Mouse (Mus musculus): ENCODE measurements around the gene Pex7. TPM values are rescaled to one million over a fixed set of nuclear protein-coding genes. Genes with fewer than 3 reads are reported as not detected.

Gene Pex7
- polyA plus RNA-seq, 1 experiment from 2014 or later, result 51.4 TPM

- H3K27ac ChIP-seq (ENCODE audit: low read length), result no peak overlapping the region
- WGBS, result 57% methylated on average over 9 of the region's 9 CpGs
- H3K9ac ChIP-seq (ENCODE audit: low read depth, low read length), result no peak overlapping the region
- no peak for ATAC-seq
- no peak overlapping the region for H3K4me2 ChIP-seq (ENCODE audit: low read depth, low read length)
- no peaks in the 10 kb centered on the region for H3K4me1 ChIP-seq (ENCODE audit: control insufficient read depth, insufficient read depth, low read length)
- no peaks in the 10 kb centered on the region for H3K36me3 ChIP-seq (ENCODE audit: control insufficient read depth, insufficient read depth, low read length)
- H3K9me3 ChIP-seq (ENCODE audit: control insufficient read depth, low read length), result no peaks in the 10 kb centered on the region
- no peak overlapping the region for H3K4me3 ChIP-seq (ENCODE audit: low read length)
- H3K27me3 ChIP-seq (replicated peaks; ENCODE audit: control insufficient read depth, insufficient read depth, low read length), result no peaks in the 10 kb centered on the region
Observed at GRCm38 (mm10) chr10:19811436-19812172, 95.9 kb downstream of the Pex7 start.

DNA sequence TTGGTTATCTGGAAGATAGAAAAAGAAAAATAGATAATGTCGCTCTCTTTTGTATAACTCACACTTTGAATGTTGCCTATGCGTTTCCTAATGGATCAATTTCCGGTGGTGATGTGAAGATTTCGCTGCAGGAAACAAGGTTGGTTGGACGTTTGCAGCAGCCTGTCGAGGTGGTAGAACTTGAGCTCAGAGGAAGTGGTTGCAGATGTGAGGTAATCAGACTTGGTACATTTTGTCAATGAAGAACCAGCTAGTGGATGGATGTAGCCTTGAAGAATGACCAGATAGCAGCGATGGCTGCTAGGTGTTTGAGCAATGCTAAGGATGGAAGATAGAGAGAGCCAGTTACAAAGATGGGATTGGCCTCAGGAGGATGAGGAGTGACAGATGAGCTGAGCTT is 102.7 kb downstream of the Pex7 start:
- no peaks in the 10 kb centered on the region for H3K4me1 ChIP-seq (ENCODE audit: control insufficient read depth, insufficient read depth, low read length)
- ATAC-seq, result no peak
- no peak overlapping the region for H3K27ac ChIP-seq (ENCODE audit: low read length)
- H3K9me3 ChIP-seq (ENCODE audit: control insufficient read depth, low read length), result no peaks in the 10 kb centered on the region
- H3K4me2 ChIP-seq (ENCODE audit: low read depth, low read length), result no peak overlapping the region
- H3K9ac ChIP-seq (ENCODE audit: low read depth, low read length), result no peak overlapping the region
- no peaks in the 10 kb centered on the region for H3K36me3 ChIP-seq (ENCODE audit: control insufficient read depth, insufficient read depth, low read length)
- H3K4me3 ChIP-seq (ENCODE audit: low read length), result no peak overlapping the region
- no peaks in the 10 kb centered on the region for H3K27me3 ChIP-seq (replicated peaks; ENCODE audit: control insufficient read depth, insufficient read depth, low read length)
- 82% methylated on average over 7 of the region's 7 CpGs for WGBS

Other genes starting within 250 kb of the Pex7 start
- 0.09 and 0.12 TPM in 2 replicates for gene Il20ra, start 195.1 kb downstream of the Pex7 start, polyA plus RNA-seq (2015; fragmentation: Nextera tagmentation; extraction: Ambion mirVana)
- 0.36 and 0.49 TPM in 2 replicates for gene Slc35d3, start 56.2 kb downstream of the Pex7 start, polyA plus RNA-seq (2015; fragmentation: Nextera tagmentation; extraction: Ambion mirVana)
- gene Map3k5, start 26.8 kb upstream of the Pex7 start, polyA plus RNA-seq (2015; fragmentation: Nextera tagmentation; extraction: Ambion mirVana), result 1.2 and 1.4 TPM in 2 replicates
- gene Map7, start 240.8 kb upstream of the Pex7 start, polyA plus RNA-seq (2015; fragmentation: Nextera tagmentation; extraction: Ambion mirVana), result 44.7 and 50.3 TPM in 2 replicates

Data from intestine, embryonic 16.5 days (tissue).